Mouse (Mus musculus) thymus, postnatal 25 days (tissue): ENCODE data around the gene Hist1h4c.

Source experiments
- DNase-seq: peaks from one replicate; pipeline ENCODE4 v3.0.0; 2022

The Hist1h4c gene

GRCm38 (mm10) chr13:23698300-23698693 is at the start of gene Hist1h4c:
Gene Hist1h4c (minus strand): TSS chr13:23698454.
- peak; percentile 100 for DNase-seq

- DNase-seq: no peak
Measured at GRCm38 (mm10) chr13:23747892-23748288, 49.6 kb upstream of the Hist1h4c start.

- DNase-seq: no peak
Measured at GRCm38 (mm10) chr13:23747081-23747891, 49.0 kb upstream of the Hist1h4c start.

GRCm38 (mm10) chr13:23746201-23747080 is 48.2 kb upstream of the Hist1h4c start, which contains the start of gene Hist1h2bb:
Gene Hist1h2bb (plus strand): TSS chr13:23746734.
- peak; percentile 81 for DNase-seq

- peak; percentile 86 for DNase-seq
Measured at GRCm38 (mm10) chr13:23745381-23746161, 47.3 kb upstream of the Hist1h4c start, which contains the start of gene Hist1h3c. Gene Hist1h3c (minus strand): TSS chr13:23745602.

- DNase-seq: peak; percentile 34
Measured at GRCm38 (mm10) chr13:23744421-23745380, 46.4 kb upstream of the Hist1h4c start.

GRCm38 (mm10) chr13:23743963-23744362 is 45.7 kb upstream of the Hist1h4c start:
- no peak for DNase-seq

GRCm38 (mm10) chr13:23743215-23743614 is 45.0 kb upstream of the Hist1h4c start:
- no peak for DNase-seq

- DNase-seq: no peak
Measured at GRCm38 (mm10) chr13:23742007-23742406, 43.8 kb upstream of the Hist1h4c start.

- no peak for DNase-seq
Measured at GRCm38 (mm10) chr13:23740910-23741309, 42.7 kb upstream of the Hist1h4c start.

GRCm38 (mm10) chr13:23740256-23740840 is 42.1 kb upstream of the Hist1h4c start:
- no peak for DNase-seq

- DNase-seq: no peak
Measured at GRCm38 (mm10) chr13:23739922-23740252, 41.6 kb upstream of the Hist1h4c start.

GRCm38 (mm10) chr13:23739069-23739921 is 41.0 kb upstream of the Hist1h4c start:
- DNase-seq: peak; percentile 88

GRCm38 (mm10) chr13:23738677-23739068 is 40.4 kb upstream of the Hist1h4c start, which contains the start of gene Hist1h1c:
Gene Hist1h1c (plus strand): TSS chr13:23738808.
- DNase-seq: peak; percentile 97

GRCm38 (mm10) chr13:23738041-23738440 is 39.8 kb upstream of the Hist1h4c start:
- peak; percentile 49 for DNase-seq

- no peak for DNase-seq
Measured at GRCm38 (mm10) chr13:23737091-23737490, 38.8 kb upstream of the Hist1h4c start.

GRCm38 (mm10) chr13:23732156-23732804 is 34.0 kb upstream of the Hist1h4c start:
- peak; percentile 35 for DNase-seq

- DNase-seq: no peak
Measured at GRCm38 (mm10) chr13:23730479-23730878, 32.2 kb upstream of the Hist1h4c start.

GRCm38 (mm10) chr13:23729706-23730105 is 31.5 kb upstream of the Hist1h4c start:
- DNase-seq: no peak

- peak; percentile 46 for DNase-seq
Measured at GRCm38 (mm10) chr13:23729192-23729525, 30.9 kb upstream of the Hist1h4c start.
